Mouse (Mus musculus) forebrain, embryonic 15.5 days (tissue): ENCODE results near the gene Smim23. TPM values are rescaled to one million over a fixed set of nuclear protein-coding genes. Genes with fewer than 3 reads are reported as not detected.

Experiments used
- ATAC-seq: fragments of 200-750 bp; cut with Nextera tagmentation; replicated peaks from 2 replicates; pipeline ENCODE4 v1.8.0; 2017; ENCODE audit warnings: mild to moderate bottlenecking, moderate TSS enrichment, moderate library complexity
- H3K27ac ChIP-seq: fragments of 300-500 bp; sonication (generic); replicated peaks from 2 replicates; pipeline ENCODE4 v1.5.1; 2015; ENCODE audit warnings: mild to moderate bottlenecking, inconsistent platforms
- H3K27me3 ChIP-seq: fragments of 300-500 bp; sonication (generic); 2 replicates; pipeline ENCODE4 v1.6.1; 2015; ENCODE audit warnings: inconsistent platforms
- H3K36me3 ChIP-seq: fragments of 300-500 bp; sonication (generic); 2 replicates; pipeline ENCODE4 v1.6.1; 2015; ENCODE audit warnings: mild to moderate bottlenecking, inconsistent platforms
- H3K4me1 ChIP-seq: fragments of 300-500 bp; sonication (generic); 2 replicates; pipeline ENCODE4 v1.6.1; 2015; ENCODE audit warnings: inconsistent platforms
- H3K4me2 ChIP-seq: fragments of 300-500 bp; sonication (generic); replicated peaks from 2 replicates; pipeline ENCODE4 v1.6.1; 2015; ENCODE audit warnings: mild to moderate bottlenecking, inconsistent platforms
- H3K4me3 ChIP-seq: fragments of 300-500 bp; sonication (generic); 2 replicates; pipeline ENCODE4 v1.5.1; 2015; ENCODE audit warnings: mild to moderate bottlenecking, inconsistent platforms
- H3K9ac ChIP-seq: fragments of 300-500 bp; sonication (generic); replicated peaks from 2 replicates; pipeline ENCODE4 v1.6.1; 2015; ENCODE audit warnings: mild to moderate bottlenecking, inconsistent platforms
- H3K9me3 ChIP-seq: fragments of 300-500 bp; sonication (generic); 2 replicates; pipeline ENCODE4 v1.6.1; 2016; ENCODE audit warnings: inconsistent platforms
- WGBS: fragments of 180-500 bp; shearing (Covaris S2); methylation state at CpG from one replicate; pipeline ENCODE4 v1.1.7; 2015; ENCODE audit warnings: mixed read lengths; 5-methylcytosine and 5-hydroxymethylcytosine counted together
- polyA plus RNA-seq: library from polyadenylated mRNA; unstranded; fragments of >200 nt; fragmentation: Nextera tagmentation; extraction: Ambion mirVana; gene quantifications from 2 replicates; pipeline ENCODE4 v1.2.1, GENCODE M21; 2015

Smim23 gene
- polyA plus RNA-seq, 1 experiment from 2014 or later = not detected

GRCm38 (mm10) chr11:32805958-32806357, 18.4 kb downstream of the Smim23 start:
- H3K27ac ChIP-seq = no peak overlapping the region
- no peak overlapping the region for H3K9ac ChIP-seq
- no peak overlapping the region for H3K4me2 ChIP-seq
- 0 out of 2 replicates have a peak, but pooled peaks have one; percentile 46 for ATAC-seq
- H3K27me3 ChIP-seq = no peaks in the 10 kb centered on the region
- no peak overlapping the region for H3K4me3 ChIP-seq
- WGBS = 22% methylated on average over 2 of the region's 2 CpGs
- H3K4me1 ChIP-seq = peaks cover 12% of the 10 kb centered on the region
- H3K36me3 ChIP-seq = no peaks in the 10 kb centered on the region
- H3K9me3 ChIP-seq = no peaks in the 10 kb centered on the region

DNA sequence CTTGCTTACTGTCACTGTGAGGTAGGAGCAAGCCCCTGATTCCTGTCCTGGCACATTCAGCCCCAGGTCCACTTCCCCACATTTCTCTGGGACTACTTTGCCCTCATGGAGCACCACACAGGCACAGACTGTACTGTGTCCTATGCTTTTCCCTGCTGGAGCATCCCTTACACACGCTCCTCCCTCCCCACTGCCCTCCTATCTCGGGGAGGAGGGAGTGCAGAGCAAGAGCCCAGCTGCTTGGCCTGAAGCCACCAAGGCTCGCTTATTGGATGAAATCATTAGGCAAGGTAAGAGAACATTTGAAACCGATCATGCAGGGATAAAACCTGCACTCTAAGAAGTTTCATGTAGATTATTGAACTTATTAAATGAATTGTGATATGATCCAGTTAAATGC, 20.7 kb downstream of the Smim23 start:
- ATAC-seq = no peak

DNA sequence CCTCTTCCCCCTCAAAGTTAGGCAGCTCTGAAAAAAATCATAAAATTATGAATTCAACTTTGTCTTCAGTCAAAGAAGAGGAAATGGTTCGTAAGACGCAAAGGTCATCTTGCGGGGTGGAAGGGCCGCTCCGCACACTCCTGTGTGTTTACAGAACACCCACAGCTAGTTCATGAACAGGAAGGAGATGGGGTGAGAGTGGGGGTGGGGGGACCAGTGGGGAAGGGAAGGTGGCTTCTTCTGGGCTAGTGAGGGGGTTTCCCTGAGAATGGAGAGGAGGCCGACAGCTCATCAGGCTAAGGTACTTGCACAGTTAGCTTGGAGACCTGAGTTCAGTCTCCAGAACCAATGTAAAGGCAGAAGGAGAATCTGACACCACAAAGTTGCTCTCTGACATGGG, 22.7 kb downstream of the Smim23 start:
- H3K27ac ChIP-seq = no peak overlapping the region
- no peaks in the 10 kb centered on the region for H3K36me3 ChIP-seq
- H3K4me1 ChIP-seq = peaks cover 13% of the 10 kb centered on the region
- no peak overlapping the region for H3K4me3 ChIP-seq
- H3K9me3 ChIP-seq = no peaks in the 10 kb centered on the region
- WGBS = 85% methylated on average over 6 of the region's 6 CpGs
- no peak overlapping the region for H3K9ac ChIP-seq
- no peak overlapping the region for H3K4me2 ChIP-seq
- ATAC-seq = no peak
- no peaks in the 10 kb centered on the region for H3K27me3 ChIP-seq

More for the DNA sequence above, 20.7 kb downstream of the Smim23 start:
- no peak overlapping the region for H3K9ac ChIP-seq
- H3K4me2 ChIP-seq = no peak overlapping the region
- no peaks in the 10 kb centered on the region for H3K36me3 ChIP-seq
- peaks cover 13% of the 10 kb centered on the region for H3K4me1 ChIP-seq
- no peak overlapping the region for H3K27ac ChIP-seq
- WGBS = 34% methylated on average over 4 of the region's 4 CpGs
- H3K4me3 ChIP-seq = no peak overlapping the region
- no peaks in the 10 kb centered on the region for H3K27me3 ChIP-seq
- no peaks in the 10 kb centered on the region for H3K9me3 ChIP-seq

DNA sequence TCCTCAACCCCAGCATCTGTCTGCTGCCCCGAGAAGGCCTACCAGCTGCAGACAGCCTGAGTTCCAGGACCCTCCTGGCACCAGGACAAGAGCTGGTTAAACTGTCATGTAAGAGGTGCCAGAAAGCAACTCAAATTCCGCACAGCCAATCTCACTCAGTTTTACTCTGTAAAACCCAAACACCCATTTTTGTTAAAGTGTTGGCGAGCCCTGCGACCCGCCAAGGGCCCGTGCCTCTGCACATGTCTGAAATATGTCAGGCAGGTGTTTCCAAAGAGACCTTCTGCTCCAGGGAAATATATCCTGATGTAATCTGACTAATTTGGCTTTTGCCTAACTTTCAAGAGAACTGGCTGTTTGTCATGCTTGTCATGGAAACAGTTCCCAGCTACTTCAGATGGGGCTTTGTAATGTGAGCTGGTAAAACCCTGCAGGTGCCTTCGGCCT, 23.5 kb downstream of the Smim23 start:
- Histone ChIP-seq H3K4me2 (no peak overlapping the region), H3K4me3 (no peak overlapping the region), H3K36me3 (no peaks in the 10 kb centered on the region), H3K9ac (no peak overlapping the region), H3K9me3 (no peaks in the 10 kb centered on the region), H3K4me1 (peaks cover 13% of the 10 kb centered on the region), H3K27me3 (no peaks in the 10 kb centered on the region), H3K27ac (peak overlapping the region; percentile 42)
- 33% methylated on average over 7 of the region's 7 CpGs for WGBS
- ATAC-seq = peak; percentile 41; the same call in 1 of the 2 replicates

DNA sequence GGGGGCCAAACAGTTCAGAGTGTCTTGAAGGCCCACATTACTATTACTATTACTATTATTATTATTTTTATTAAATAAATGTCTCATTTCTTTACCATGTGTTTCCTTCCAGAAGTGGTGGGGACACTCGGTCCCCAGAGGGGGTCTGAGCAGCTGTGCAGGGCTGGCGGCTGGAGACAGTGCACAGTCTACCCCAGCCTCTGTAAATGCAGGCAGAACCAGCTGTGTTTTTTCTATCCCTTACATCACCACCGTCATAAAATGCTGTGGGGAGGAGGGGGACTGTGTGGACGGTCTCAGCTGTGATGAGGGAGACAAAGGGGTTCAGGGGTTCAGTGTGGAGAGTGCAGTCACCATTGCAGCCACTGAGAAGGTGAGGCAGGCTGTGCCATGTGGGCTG, 26.0 kb downstream of the Smim23 start:
- Histone ChIP-seq H3K4me3 (no peak overlapping the region), H3K4me1 (peaks cover 13% of the 10 kb centered on the region), H3K27ac (no peak overlapping the region), H3K4me2 (no peak overlapping the region), H3K27me3 (no peaks in the 10 kb centered on the region), H3K9me3 (no peaks in the 10 kb centered on the region), H3K9ac (no peak overlapping the region), H3K36me3 (no peaks in the 10 kb centered on the region)
- 0 out of 2 replicates have a peak, but pooled peaks have one; percentile 23 for ATAC-seq
- WGBS = 74% methylated on average over 4 of the region's 4 CpGs

DNA sequence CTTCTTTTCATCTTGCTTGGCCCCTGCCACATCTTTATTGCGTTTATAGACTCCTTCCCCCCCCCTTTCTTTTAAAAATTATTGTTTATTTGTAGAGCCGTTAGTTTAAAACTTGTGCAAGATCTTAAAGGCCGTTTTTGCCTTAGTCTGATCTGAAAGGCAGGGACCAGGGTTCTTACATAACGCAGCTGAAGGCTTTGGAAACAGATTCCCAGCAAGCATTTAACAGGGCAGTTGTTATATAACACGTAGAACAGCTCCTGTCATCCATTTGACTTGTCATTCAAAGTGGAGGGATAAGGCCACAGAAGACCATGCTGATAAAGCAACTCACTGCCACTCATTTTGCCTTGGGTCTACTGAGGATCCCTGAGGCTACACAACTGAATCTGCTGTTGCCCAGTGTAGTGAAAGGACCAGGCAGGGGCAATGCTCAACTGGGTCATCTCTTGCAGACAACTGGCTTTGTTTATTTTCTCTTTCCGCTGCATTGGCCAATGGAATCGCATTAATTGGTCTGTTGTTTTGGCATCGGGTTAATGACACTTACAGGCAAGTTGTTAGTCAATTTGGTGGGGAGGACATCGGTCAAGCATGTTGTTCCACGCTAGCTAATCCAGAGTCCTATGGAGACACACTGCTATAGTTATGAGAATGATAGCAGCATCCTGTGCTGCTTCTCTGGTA, 29.5 kb downstream of the Smim23 start:
- WGBS = 67% methylated on average over 10 of the region's 10 CpGs
- ATAC-seq = no peak
- Histone ChIP-seq H3K9me3 (no peaks in the 10 kb centered on the region), H3K4me3 (no peak overlapping the region), H3K4me1 (no peaks in the 10 kb centered on the region), H3K27ac (no peak overlapping the region), H3K9ac (no peak overlapping the region), H3K4me2 (no peak overlapping the region), H3K27me3 (no peaks in the 10 kb centered on the region), H3K36me3 (no peaks in the 10 kb centered on the region)

GRCm38 (mm10) chr11:32786201-32786600, 38.2 kb downstream of the Smim23 start:
- WGBS = 81% methylated on average over 5 of the region's 5 CpGs
- no peaks in the 10 kb centered on the region for H3K36me3 ChIP-seq
- H3K27ac ChIP-seq = no peak overlapping the region
- no peak overlapping the region for H3K4me2 ChIP-seq
- H3K9me3 ChIP-seq = no peaks in the 10 kb centered on the region
- no peak for ATAC-seq
- H3K4me1 ChIP-seq = 0 out of 2 replicates have a peak, but pooled peaks cover 3% of the 10 kb centered on the region
- no peak overlapping the region for H3K9ac ChIP-seq
- H3K27me3 ChIP-seq = no peaks in the 10 kb centered on the region
- no peak overlapping the region for H3K4me3 ChIP-seq

DNA sequence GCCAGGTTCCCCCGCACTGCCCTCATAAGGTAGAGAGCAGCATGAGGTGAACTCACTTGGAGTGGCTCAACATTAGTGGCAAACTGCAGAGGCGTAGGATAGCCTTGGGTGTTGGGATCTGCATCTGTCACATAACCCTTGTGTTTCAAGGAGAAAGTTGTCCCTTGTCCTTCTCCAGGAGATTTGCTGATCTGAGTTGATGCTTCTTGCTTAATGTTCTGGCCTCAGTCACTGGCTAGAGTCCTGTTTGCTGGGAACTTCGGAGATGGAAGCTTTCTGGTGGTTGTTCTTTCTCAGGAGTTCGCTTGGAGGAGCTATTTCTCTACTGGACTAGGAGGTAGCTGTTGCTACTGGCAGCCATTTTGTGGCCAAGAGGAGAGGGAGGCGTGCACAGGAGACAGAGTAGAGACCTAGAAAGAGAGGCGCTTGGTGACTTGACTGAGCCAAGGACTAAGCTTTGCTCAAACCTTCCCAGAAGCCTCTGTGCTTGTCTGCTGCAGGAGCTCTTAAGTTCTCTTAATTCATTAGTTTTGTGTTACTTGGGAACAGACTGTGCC, 38.7 kb downstream of the Smim23 start:
- ATAC-seq = no peak
- WGBS = 84% methylated on average over 6 of the region's 6 CpGs
- Histone ChIP-seq H3K4me3 (no peak overlapping the region), H3K27me3 (no peaks in the 10 kb centered on the region), H3K4me2 (no peak overlapping the region), H3K9me3 (no peaks in the 10 kb centered on the region), H3K36me3 (no peaks in the 10 kb centered on the region), H3K27ac (no peak overlapping the region), H3K4me1 (peaks cover 7% of the 10 kb centered on the region), H3K9ac (no peak overlapping the region)

GRCm38 (mm10) chr11:32782724-32783123, 41.7 kb downstream of the Smim23 start:
- Histone ChIP-seq H3K9ac (no peak overlapping the region), H3K27ac (no peak overlapping the region), H3K4me2 (no peak overlapping the region), H3K9me3 (no peaks in the 10 kb centered on the region), H3K4me1 (peaks cover 10% of the 10 kb centered on the region), H3K27me3 (no peaks in the 10 kb centered on the region), H3K4me3 (no peak overlapping the region), H3K36me3 (no peaks in the 10 kb centered on the region)
- WGBS = 82% methylated on average over 3 of the region's 3 CpGs
- ATAC-seq = no peak

DNA sequence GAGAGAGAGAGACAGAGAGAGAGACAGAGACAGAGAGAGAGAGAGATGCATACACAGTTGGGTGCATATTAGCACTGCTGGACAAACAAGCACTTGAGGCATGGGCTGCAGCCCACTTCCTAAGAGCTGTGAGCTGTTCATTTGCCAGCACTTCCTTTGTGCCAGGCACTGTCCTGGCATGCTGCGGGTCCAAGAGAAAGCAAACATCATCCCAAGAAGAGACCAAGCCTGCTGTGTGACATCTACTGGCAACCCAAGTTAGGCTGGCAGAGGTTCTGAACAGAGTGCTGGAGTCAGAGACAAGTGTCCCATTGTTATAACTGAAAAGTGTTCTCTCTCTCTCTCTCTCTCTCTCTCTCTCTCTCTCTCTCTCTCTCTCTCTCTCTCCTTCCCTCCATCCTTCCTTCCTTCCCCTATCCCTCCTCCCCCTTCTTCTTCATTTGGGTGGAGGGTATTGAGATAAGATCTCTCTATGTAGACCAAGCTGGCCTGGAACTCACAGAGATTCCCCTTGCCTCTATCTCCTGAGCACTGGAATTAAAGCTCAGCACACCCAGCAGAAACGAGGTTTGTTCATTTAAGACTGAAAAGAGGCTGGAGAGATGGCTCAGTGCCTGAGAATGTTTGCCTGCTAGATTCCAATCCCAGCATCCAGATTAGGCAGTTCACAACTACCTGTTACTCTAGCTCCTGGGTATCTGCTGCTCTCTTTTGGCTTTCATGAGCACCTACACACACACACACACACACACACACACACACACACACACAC, 42.6 kb downstream of the Smim23 start:
- WGBS = 25% methylated on average over 2 of the region's 2 CpGs
- Histone ChIP-seq H3K4me1 (peaks cover 10% of the 10 kb centered on the region), H3K4me2 (no peak overlapping the region), H3K27me3 (no peaks in the 10 kb centered on the region), H3K9ac (no peak overlapping the region), H3K27ac (no peak overlapping the region), H3K36me3 (no peaks in the 10 kb centered on the region), H3K9me3 (no peaks in the 10 kb centered on the region), H3K4me3 (no peak overlapping the region)
- peak; percentile 53 for ATAC-seq

DNA sequence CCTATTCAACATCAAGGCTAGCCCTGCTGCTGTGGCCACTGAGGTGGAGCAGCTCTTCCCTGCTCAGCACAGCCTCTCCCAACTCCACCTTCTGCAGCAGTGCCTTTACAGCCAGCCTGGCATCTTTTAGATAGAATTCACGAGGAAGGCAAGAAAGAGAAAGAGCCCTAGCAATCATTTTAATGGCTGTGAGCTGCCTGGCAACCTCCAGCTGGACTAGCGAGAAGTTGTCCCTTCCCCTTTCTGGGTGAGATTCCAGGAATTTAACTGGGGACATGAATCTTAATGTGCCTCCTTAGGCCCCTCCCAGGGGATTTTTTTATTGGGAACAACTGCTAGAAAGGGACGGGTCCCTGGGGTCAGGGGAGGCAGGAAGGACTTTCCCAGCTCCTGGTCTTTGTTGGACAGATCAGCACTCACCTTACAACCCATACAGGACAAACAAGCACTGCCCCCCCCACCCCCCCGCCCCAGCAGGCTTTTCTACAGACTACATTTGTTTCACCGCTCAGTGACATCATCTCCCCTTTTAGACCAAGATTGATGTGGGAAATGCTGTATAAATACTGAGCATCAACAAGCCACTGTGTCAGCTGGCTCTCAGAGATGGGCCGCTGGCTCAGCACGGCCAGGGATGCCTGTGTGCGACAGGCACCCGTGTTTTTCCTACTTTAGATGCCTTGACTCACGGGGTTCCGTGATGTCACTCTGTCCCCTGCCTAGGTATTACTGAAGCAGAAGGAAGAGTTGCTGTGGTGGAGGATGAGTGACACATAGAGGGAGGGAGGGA, 43.5 kb downstream of the Smim23 start:
- Histone ChIP-seq H3K27ac (peak overlapping the region; percentile 50; the same call in 1 of the 2 replicates), H3K4me2 (no peak overlapping the region), H3K27me3 (no peaks in the 10 kb centered on the region), H3K9me3 (no peaks in the 10 kb centered on the region), H3K36me3 (no peaks in the 10 kb centered on the region), H3K4me3 (no peak overlapping the region), H3K4me1 (peaks cover 10% of the 10 kb centered on the region), H3K9ac (no peak overlapping the region)
- peak; percentile 84 for ATAC-seq
- 28% methylated on average over 11 of the region's 11 CpGs for WGBS
